Mouse (Mus musculus) liver, embryonic 14.5 days (tissue): ENCODE measurements around the gene Tmem178b.

Experiments used
- CTCF ChIP-seq: IDR thresholded peaks from 2 replicates; pipeline ENCODE4 v1.5.1; 2016; ENCODE audit warnings: antibody characterized with exemption, low read depth, control low read depth
- EP300 ChIP-seq: IDR thresholded peaks from 2 replicates; pipeline ENCODE4 v1.6.1; 2016; ENCODE audit warnings: antibody characterized with exemption, low read depth

DNA sequence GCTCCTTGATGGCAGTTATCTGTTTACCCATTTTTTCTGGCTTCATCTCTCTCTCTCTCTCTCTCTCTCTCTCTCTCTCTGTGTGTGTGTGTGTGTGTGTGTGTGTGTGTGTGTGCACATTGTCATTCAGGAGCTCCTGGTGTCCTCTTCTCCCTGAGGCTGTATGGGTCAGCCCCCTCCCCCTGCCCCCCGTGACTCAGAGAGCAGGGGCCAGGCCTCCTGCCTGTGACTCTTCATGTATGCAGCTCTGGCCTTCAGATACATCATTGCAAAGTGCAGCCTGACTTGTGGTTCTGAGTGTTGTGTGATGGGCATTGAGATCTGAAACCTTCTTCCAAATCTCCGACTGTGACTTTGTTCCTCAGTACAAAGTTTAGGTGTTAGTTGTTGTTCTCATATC lies 237.7 kb downstream of the Tmem178b start:
- TF ChIP-seq CTCF (no peak), EP300 (no peak)
